Mouse (Mus musculus): ENCODE results near the gene Kcnj10.

DNA sequence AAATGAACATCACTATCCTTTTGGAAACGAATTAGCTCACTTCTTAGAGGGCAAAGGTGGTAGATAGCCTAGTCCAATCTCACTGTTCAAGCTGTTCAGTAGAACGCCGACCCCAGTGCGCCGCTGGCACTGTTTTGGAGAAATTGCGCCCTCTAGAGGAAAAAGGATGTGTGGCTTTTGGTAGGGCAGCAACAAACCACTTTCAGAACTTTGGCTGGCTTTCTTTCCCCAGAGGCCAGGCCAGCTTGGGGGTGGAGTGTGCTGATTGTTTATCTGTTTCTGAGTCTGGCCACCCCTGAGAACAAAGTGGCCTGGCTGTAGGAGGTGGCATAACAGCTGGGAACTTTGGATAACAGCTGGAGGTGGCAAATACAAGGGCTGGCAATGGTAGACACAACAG lies 23.7 kb downstream of the Kcnj10 start:
- TF ChIP-seq ZC3H11A (IDR thresholded peaks at IDR 0.05; ENCODE audit: low read depth, low read length) (no peak), BHLHE40 (IDR thresholded peaks at IDR 0.05; ENCODE audit: borderline replicate concordance, low read depth, low read length) (no peak), GATA1 (IDR thresholded peaks at IDR 0.05; ENCODE audit: low read depth, low read length) (peak; percentile 50), CTCF (IDR thresholded peaks at IDR 0.05 in 2 of 3, conservative IDR thresholded peaks at IDR 0.05 in 1 of 3; ENCODE audit: control insufficient read depth in 1 of 3, insufficient read depth in 1 of 3, low read depth in 2 of 3, low read length in 3 of 3, poor library complexity in 1 of 3, severe bottlenecking in 1 of 3) (peak; percentile 87 to 91 (median 89)), EP300 (IDR thresholded peaks at IDR 0.05; ENCODE audit: low read depth in 1 of 2, low read length in 2 of 2) (peak in 1 of 2 experiments; percentile 63; a peak in 3 of 4 replicates)
